Mouse (Mus musculus): ENCODE measurements at regions not wholly inside any gene's neighbourhood (a gene's known extent, or its start where the extent isn't known, plus 50 kb on each side); places are given as distances from the start of the nearest gene placed in this dataset.

DNA sequence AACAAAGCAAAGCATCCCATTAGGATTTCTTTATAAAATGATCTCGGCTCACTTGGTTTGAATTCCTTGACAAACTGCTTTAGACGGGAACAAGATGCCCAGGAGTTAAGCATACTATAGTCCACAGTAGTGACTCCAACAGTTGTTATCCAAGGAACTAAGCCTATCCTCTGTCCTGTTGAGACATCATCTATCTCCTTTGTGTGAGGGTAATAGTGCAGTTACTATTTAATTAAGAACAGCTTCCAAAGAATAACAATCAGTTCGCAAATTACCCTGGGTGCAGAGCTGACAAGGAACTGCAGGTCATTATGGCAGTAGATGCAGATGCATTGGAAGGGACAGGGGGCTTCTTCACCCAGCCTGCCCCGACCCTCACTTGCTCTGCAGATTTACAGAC lies 115.7 kb upstream of the Slc24a5 start:
- DNase-seq: no peak

DNA sequence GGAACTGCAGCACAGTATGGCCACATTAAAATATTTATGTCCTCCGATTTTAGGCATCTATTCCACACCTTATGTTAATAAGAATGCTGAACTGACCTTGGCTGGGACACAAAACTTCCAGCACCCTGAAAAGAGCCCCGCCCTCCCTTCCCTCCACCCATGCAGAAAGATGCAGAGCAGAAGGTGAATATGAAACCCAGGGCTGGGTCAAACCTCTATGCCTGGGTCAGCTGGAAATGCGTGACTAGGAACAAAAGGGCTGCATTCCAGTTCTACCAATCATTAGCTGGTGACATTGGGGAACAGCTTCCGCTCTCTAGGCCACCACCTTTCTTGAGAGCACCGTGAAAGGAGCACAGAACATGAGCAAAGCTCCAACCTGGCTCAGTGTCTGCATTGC lies 114.9 kb upstream of the Slc24a5 start:
- DNase-seq: no peak

DNA sequence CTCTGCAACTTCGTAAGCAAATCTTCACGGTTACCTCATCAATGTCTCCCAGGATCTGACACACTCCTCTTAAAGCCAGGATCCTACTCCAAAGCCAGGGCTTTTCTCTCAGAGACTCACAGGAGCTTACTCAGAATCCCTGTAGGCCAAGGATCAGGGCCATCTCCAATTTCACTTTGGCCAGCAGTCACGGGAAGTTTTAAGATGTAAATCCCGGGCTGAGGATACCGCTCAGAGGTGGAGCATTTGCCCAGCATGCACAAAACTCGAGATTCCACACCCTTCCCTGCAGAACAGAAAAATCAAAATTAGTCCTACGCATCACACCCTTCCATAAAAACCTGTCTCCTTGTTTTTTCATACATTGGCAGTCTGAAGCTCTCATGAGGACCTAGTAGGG lies 112.1 kb upstream of the Slc24a5 start:
- DNase-seq: no peak

DNA sequence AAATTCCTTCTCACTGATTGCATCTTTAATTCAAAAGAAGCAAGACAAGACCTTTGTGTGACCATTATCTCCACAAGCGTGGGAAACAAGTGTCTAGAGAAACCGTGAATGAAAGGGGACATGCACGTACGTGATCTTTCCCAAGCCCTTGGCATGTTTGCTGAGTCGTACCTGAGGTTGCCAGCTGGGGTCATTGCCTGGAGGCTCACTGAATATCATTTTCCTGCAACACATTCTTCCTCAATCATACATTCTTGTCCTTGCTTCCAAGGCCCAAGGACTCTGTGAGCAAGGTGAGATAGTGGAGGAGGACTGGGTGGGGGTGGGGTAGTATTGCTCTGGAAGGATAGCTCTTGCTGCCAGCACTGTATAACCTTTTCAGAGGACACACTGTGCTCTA lies 108.5 kb upstream of the Slc24a5 start:
- DNase-seq: no peak

DNA sequence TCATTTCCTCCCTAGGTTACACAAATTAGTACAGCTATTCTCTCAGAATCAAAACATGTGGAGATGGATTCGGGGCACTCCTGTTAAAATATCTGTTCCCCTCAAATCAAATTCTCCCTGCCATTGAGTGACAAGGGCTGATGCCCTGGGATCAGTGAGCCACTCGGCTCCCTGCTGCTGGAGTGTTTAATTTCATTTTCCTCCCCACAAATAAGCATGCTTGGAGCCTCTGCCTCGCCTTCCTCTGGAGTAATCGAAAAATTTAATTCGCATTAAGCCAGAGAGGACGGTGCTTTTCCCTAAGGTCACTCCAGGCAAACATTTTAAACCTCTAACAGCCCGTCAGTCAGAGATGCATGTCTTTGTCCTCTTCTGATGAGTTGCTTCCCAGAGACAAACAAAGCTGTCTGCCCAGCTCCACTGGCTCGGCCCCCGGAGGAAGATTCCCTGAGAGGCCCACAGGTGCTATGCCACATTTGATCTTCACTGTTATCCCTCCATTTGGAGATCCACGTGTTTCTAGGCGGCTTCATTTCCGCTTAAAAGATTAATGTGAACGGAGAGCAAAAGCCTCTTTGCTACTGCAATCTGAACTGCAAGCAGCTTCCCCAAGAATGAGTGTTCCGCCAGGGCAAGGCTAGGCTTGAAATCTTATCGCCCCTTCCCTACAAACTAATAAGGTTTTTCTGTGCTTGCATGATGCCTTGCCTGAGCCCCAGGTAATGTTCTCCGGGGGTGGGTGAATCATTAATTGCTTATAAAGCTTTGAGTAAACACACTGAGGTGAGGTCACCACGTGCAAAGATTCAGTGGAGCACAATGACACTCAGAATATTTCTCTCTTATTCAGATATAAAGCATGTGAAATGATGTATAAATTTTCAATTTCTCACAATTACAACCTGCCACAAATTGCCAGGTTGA lies 95.8 kb upstream of the Slc24a5 start:
- DNase-seq: no peak

DNA sequence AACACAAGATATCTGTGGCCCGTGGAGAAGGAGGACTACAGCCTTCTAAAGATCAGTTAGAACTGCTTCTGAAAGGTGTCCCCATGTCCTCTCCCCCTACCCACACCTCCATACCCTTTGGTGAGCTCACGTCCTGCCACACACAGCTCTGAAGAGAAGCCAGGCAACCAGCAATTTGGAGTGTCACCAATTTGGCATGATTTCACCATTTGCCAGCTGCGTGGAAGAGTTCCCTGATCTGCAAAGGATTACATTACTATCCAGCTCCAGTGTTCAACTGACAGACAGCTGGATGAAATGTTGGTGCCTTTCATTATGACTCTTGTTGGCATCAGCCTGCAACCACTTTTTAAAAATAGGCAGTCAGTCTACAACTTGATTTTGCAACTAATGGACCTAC lies 92.8 kb upstream of the Slc24a5 start:
- DNase-seq: no peak

DNA sequence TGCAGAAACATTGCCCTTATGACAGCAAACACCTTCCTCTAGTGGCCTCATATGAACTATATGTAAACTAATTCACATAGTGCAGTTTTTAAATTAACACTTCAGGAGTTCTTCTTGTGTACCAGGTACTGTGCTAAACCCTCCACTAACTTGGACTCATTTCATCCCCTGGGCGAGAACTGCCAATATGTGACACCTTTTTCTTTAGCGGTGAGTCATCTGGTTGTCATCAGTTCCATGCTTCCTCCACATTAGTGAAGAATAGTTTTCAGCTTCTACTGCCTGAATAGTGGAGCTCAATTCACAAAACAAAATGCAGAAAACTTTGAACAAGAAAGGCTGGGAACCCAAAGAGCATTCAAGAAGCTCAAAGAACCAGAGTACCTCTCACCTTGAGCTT lies 76.9 kb upstream of the Slc24a5 start:
- DNase-seq: no peak

DNA sequence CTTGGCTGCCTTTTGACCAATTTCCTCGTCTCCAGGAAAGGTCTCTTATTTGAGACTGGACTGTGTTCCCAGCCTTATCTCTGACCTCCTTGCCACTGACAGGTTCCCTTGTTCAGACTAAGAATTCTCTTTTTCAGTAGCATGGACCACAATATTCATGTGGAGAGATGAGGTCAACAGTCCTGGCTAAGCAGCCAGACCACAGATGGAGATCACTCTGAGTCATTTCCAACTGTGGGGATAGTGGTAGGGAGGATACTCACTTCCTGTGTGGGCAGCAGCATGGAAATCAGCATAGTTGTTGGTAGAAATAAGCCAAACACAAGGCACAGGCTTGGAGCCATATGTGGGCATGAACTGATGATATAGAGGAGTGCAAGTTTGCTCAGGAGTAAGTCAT lies 52.9 kb upstream of the Slc24a5 start:
- peak in 1 of 2 experiments; percentile 15 for DNase-seq

DNA sequence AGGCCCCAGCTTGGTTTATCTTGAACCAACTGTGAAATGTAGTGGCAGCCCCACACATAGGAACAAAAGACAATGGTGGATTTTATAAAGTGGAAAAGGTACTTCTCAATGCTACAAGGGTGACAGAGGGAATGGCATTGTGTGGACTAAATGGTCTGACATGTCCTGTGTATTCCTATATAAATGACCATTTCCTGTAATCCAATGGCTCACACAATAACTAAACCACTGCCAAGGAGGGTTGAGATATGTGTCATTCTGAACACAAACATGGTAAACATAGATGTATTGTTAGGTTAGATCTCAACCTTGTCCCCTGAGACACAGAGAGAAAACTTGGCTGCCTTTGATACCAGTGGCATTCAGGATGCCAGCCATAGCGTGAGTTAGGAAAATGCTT lies 51.0 kb upstream of the Slc24a5 start:
- no peak for DNase-seq
